Mouse (Mus musculus) CD8-positive naive resting alpha-beta T cell, adult 2 months (primary cell): ENCODE measurements around the gene Prr19.
A peak's percentile ranks its signal among the peaks of the same experiment; 100 is the strongest.

Source experiments
- DNase-seq, 2 experiments: peaks; one replicate each; pipeline ENCODE4 v3.0.0; 2022; ENCODE audit warnings: low read depth in 2 of 2, low spot score in 2 of 2

Prr19 gene

GRCm38 (mm10) chr7:25275555-25276298 lies 25.5 kb upstream of the Prr19 start:
- DNase-seq = no peak

GRCm38 (mm10) chr7:25277405-25277804 lies 23.8 kb upstream of the Prr19 start:
- no peak for DNase-seq

GRCm38 (mm10) chr7:25277998-25278340 lies 23.2 kb upstream of the Prr19 start:
- DNase-seq = no peak

GRCm38 (mm10) chr7:25278341-25279075 lies 22.7 kb upstream of the Prr19 start:
- DNase-seq = peak; percentile 85 to 87

- DNase-seq = peak; percentile 67 to 73
Measured at GRCm38 (mm10) chr7:25279076-25279860, 21.9 kb upstream of the Prr19 start.

GRCm38 (mm10) chr7:25279861-25280791 lies 21.1 kb upstream of the Prr19 start:
- DNase-seq = no peak

GRCm38 (mm10) chr7:25281166-25281733 lies 20.0 kb upstream of the Prr19 start:
- no peak for DNase-seq

- DNase-seq = peak; percentile 95 to 96
Measured at GRCm38 (mm10) chr7:25281734-25282601, 19.2 kb upstream of the Prr19 start.

- peak in 1 of 2 experiments; percentile 29 for DNase-seq
Measured at GRCm38 (mm10) chr7:25282731-25283211, 18.4 kb upstream of the Prr19 start.

GRCm38 (mm10) chr7:25283637-25284036 lies 17.6 kb upstream of the Prr19 start:
- no peak for DNase-seq

GRCm38 (mm10) chr7:25284171-25284570 lies 17.0 kb upstream of the Prr19 start:
- DNase-seq = no peak

GRCm38 (mm10) chr7:25284766-25285165 lies 16.4 kb upstream of the Prr19 start:
- DNase-seq = no peak

GRCm38 (mm10) chr7:25285511-25286238 lies 15.5 kb upstream of the Prr19 start:
- DNase-seq = no peak

- no peak for DNase-seq
Measured at GRCm38 (mm10) chr7:25286989-25287388, 14.2 kb upstream of the Prr19 start.

GRCm38 (mm10) chr7:25288011-25288410 lies 13.2 kb upstream of the Prr19 start:
- DNase-seq = no peak

- no peak for DNase-seq
Measured at GRCm38 (mm10) chr7:25288721-25289120, 12.5 kb upstream of the Prr19 start.

GRCm38 (mm10) chr7:25289925-25290324 lies 11.3 kb upstream of the Prr19 start:
- no peak for DNase-seq

- no peak for DNase-seq
Measured at GRCm38 (mm10) chr7:25290463-25290862, 10.7 kb upstream of the Prr19 start.

- no peak for DNase-seq
Measured at GRCm38 (mm10) chr7:25290911-25291310, 10.3 kb upstream of the Prr19 start.
